Mouse (Mus musculus): ENCODE data around the gene Gm21977. TPM values are rescaled to one million over a fixed set of nuclear protein-coding genes. Genes with fewer than 3 reads are reported as not detected.

The Gm21977 gene
- not detected for polyA plus RNA-seq (2014; fragmentation: Illumina TruSeq; extraction: RNeasy Lipid Tissue Mini Kit (QIAGEN cat#74804); ENCODE audit: low read depth, low replicate concordance)

GRCm38 (mm10) chr14:42853377-42853776, at the start of gene Gm21977:
TSS of gene Gm21977 (minus strand) at chr14:42853477.

Other genes starting within 250 kb of the Gm21977 start
- not detected for gene Gm3633, start 211.6 kb downstream of the Gm21977 start, polyA plus RNA-seq (2014; fragmentation: Illumina TruSeq; extraction: RNeasy Lipid Tissue Mini Kit (QIAGEN cat#74804); ENCODE audit: low read depth, low replicate concordance)
- not detected for gene Gm10378, start 197.5 kb downstream of the Gm21977 start, polyA plus RNA-seq (2014; fragmentation: Illumina TruSeq; extraction: RNeasy Lipid Tissue Mini Kit (QIAGEN cat#74804); ENCODE audit: low read depth, low replicate concordance)
- not detected for gene Gm3015, start 84.7 kb downstream of the Gm21977 start, polyA plus RNA-seq (2014; fragmentation: Illumina TruSeq; extraction: RNeasy Lipid Tissue Mini Kit (QIAGEN cat#74804); ENCODE audit: low read depth, low replicate concordance)
- not detected for gene Gm10377, start 55.5 kb downstream of the Gm21977 start, polyA plus RNA-seq (2014; fragmentation: Illumina TruSeq; extraction: RNeasy Lipid Tissue Mini Kit (QIAGEN cat#74804); ENCODE audit: low read depth, low replicate concordance)
- not detected for gene Gm8082, start 140.1 kb upstream of the Gm21977 start, polyA plus RNA-seq (2014; fragmentation: Illumina TruSeq; extraction: RNeasy Lipid Tissue Mini Kit (QIAGEN cat#74804); ENCODE audit: low read depth, low replicate concordance)
- not detected for gene Gm10376, start 162.2 kb upstream of the Gm21977 start, polyA plus RNA-seq (2014; fragmentation: Illumina TruSeq; extraction: RNeasy Lipid Tissue Mini Kit (QIAGEN cat#74804); ENCODE audit: low read depth, low replicate concordance)
- not detected for gene Gm8094, start 223.2 kb upstream of the Gm21977 start, polyA plus RNA-seq (2014; fragmentation: Illumina TruSeq; extraction: RNeasy Lipid Tissue Mini Kit (QIAGEN cat#74804); ENCODE audit: low read depth, low replicate concordance)
- gene Gm8104, start 247.1 kb upstream of the Gm21977 start, polyA plus RNA-seq (2014; fragmentation: Illumina TruSeq; extraction: RNeasy Lipid Tissue Mini Kit (QIAGEN cat#74804); ENCODE audit: low read depth, low replicate concordance): not detected